Mouse (Mus musculus) liver, adult 2 months (tissue): ENCODE results near the gene Dscaml1.

Experiments
- CTCF ChIP-seq: fragments of 200-500 bp; IDR thresholded peaks from 2 replicates; pipeline ENCODE4 v1.5.1; 2011; ENCODE audit warnings: low read depth, low read length, control low read depth
- POLR2A ChIP-seq: fragments of 200-500 bp; IDR thresholded peaks from 2 replicates; pipeline ENCODE4 v1.6.1; 2011; ENCODE audit warnings: low read length, control low read depth; ENCODE audit not compliant: insufficient read depth; ENCODE audit errors: extremely low read depth

DNA sequence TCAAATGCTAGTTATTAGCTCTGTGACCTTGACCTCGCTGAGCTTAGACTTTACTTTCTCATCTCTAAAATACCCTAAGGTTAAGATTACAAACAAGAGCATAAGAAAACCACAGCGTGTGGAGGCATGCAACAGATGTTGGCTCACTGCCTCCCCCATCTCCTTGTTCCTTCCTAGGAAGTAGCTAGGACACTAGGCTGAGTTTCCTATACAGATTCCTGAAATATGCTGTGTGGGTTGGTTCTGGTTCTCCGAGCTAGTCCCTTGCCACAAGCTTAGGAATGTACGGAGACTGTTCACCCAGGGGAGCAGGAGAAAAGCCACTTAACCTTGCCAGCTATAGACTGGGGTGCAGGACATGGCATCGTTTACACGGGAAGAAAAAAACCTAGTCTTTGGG is 339.8 kb downstream of the Dscaml1 start:
- TF ChIP-seq POLR2A (no peak), CTCF (no peak)
